Mouse (Mus musculus) liver, postnatal 0 days (tissue): Measurements from ENCODE around the gene Anapc16. TPM values are rescaled to one million over a fixed set of nuclear protein-coding genes. Genes with fewer than 3 reads are reported as not detected.
A peak's percentile ranks its signal among the peaks of the same experiment; 100 is the strongest.

Experiments used
- ATAC-seq: fragments of 200-750 bp; cut with Nextera tagmentation; 2 replicates; pipeline ENCODE4 v1.8.0; 2017; ENCODE audit warnings: mild to moderate bottlenecking, moderate library complexity
- DNase-seq: peaks from one replicate; pipeline ENCODE4 v3.0.0-alpha.2; 2016
- H3K27ac ChIP-seq: fragments of 300-500 bp; sonication (generic); 2 replicates; pipeline ENCODE4 v1.5.1; 2014; ENCODE audit warnings: antibody characterized with exemption, moderate library complexity, mild to moderate bottlenecking, low read depth
- H3K27me3 ChIP-seq: fragments of 300-500 bp; sonication (generic); 2 replicates; pipeline ENCODE4 v1.6.1; 2014; ENCODE audit warnings: low read length, control low read depth, mixed read lengths; ENCODE audit not compliant: insufficient read depth
- H3K36me3 ChIP-seq: fragments of 300-500 bp; sonication (generic); replicated peaks from 2 replicates; pipeline ENCODE4 v1.6.1; 2014; ENCODE audit warnings: mild to moderate bottlenecking, control low read depth, low read length, moderate library complexity, mixed read lengths; ENCODE audit not compliant: insufficient read depth
- H3K4me1 ChIP-seq: fragments of 300-500 bp; sonication (generic); 2 replicates; pipeline ENCODE4 v1.6.1; 2014; ENCODE audit warnings: antibody characterized with exemption, mild to moderate bottlenecking, control low read depth; ENCODE audit not compliant: insufficient read depth
- H3K4me2 ChIP-seq: fragments of 300-500 bp; sonication (generic); 2 replicates; pipeline ENCODE4 v1.6.1; 2014; ENCODE audit warnings: low read depth, mild to moderate bottlenecking, low read length, moderate library complexity, mixed read lengths
- H3K4me3 ChIP-seq: fragments of 300-500 bp; sonication (generic); 2 replicates; pipeline ENCODE4 v1.5.1; 2014; ENCODE audit warnings: low read depth, low read length
- H3K9ac ChIP-seq: fragments of 300-500 bp; sonication (generic); replicated peaks from 2 replicates; pipeline ENCODE4 v1.6.1; 2014; ENCODE audit warnings: mild to moderate bottlenecking, moderate library complexity
- H3K9me3 ChIP-seq: fragments of 300-500 bp; sonication (generic); 2 replicates; pipeline ENCODE4 v1.6.1; 2016; ENCODE audit warnings: mild to moderate bottlenecking, control low read depth, low read length, mixed read lengths
- CTCF ChIP-seq: sonication (generic); IDR thresholded peaks from 2 replicates; pipeline ENCODE4 v1.5.1; 2016; ENCODE audit warnings: antibody characterized with exemption, low read depth
- EP300 ChIP-seq: IDR thresholded peaks from 2 replicates; pipeline ENCODE4 v1.6.1; 2016; ENCODE audit warnings: antibody characterized with exemption, low read depth, mild to moderate bottlenecking
- WGBS: fragments of 180-500 bp; shearing (Covaris S2); extraction: QIAGEN DNeasy Blood & Tissue Kit; methylation state at CpG from one replicate; pipeline ENCODE4 v1.1.7; 2014; ENCODE audit not compliant: insufficient replicate concordance; 5-methylcytosine and 5-hydroxymethylcytosine counted together
- polyA plus RNA-seq: library from polyadenylated mRNA; unstranded; fragments of >200 nt; fragmentation: Nextera tagmentation; extraction: Ambion mirVana; gene quantifications from 2 replicates; pipeline ENCODE4 v1.2.1, GENCODE M21; 2015

Anapc16 gene
- polyA plus RNA-seq, 1 experiment from 2014 or later: 37.7 TPM

DNA sequence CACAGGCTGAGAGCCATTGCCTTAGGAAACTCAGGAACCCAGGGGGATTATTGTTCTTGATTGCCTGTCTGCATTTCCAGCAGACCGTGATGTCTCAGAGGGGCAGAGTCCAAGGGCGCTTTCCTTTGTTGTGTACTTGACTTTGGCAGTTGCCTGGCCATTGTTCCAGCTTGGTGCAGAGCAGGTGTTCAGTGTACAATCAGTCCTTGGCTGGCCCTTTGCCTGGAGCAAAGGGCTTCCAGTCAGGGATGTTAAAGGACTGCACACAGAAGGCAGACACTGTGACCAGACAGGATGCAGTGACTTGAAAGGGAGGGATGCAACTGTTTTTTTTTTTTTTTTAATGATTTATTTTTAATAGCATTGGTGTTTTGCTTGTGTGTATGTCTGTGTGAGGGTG lies 30.4 kb downstream of the Anapc16 start:
- Histone ChIP-seq H3K4me1 (peaks cover 55% of the 10 kb centered on the region), H3K9ac (no peak overlapping the region), H3K4me3 (no peak overlapping the region), H3K36me3 (no peaks in the 10 kb centered on the region), H3K4me2 (no peak overlapping the region), H3K9me3 (no peaks in the 10 kb centered on the region), H3K27ac (peak overlapping the region; percentile 91), H3K27me3 (no peaks in the 10 kb centered on the region)
- ATAC-seq: no peak
- WGBS: 79% methylated on average over 2 of the region's 2 CpGs
- peak; percentile 57 for DNase-seq
- TF ChIP-seq CTCF (no peak), EP300 (peak; percentile 58; the same call in 1 of the 2 replicates)

DNA sequence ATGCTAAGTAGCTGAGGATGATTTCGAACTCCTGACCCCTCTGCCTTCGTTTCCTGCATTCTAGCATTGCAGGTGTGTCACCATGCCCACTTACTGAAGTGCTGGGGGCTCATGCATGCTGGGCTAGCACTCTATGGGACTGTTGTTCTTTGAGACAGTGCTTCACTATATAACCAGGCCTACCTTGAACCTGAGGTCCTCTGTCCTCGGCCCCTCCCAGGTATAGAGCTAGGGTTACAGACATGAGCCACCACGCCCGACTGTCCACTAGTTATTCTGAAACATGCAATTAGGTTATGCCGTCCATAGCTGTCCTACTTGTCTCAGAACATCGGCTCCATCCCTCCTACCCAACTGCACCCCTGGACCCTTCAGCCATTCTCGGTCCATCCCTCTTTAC lies 31.1 kb downstream of the Anapc16 start:
- WGBS: 87% methylated on average over 8 of the region's 8 CpGs
- Histone ChIP-seq H3K9ac (no peak overlapping the region), H3K4me2 (no peak overlapping the region), H3K4me3 (no peak overlapping the region), H3K27me3 (no peaks in the 10 kb centered on the region), H3K27ac (no peak overlapping the region), H3K9me3 (no peaks in the 10 kb centered on the region), H3K36me3 (no peaks in the 10 kb centered on the region), H3K4me1 (peaks cover 55% of the 10 kb centered on the region)
- DNase-seq: peak; percentile 10
- ATAC-seq: no peak
- TF ChIP-seq EP300 (no peak), CTCF (no peak)

GRCm38 (mm10) chr10:59970450-59971062 lies 32.4 kb downstream of the Anapc16 start:
- Histone ChIP-seq H3K9ac (peak overlapping the region; percentile 64), H3K4me1 (peaks cover 55% of the 10 kb centered on the region), H3K27me3 (no peaks in the 10 kb centered on the region), H3K4me2 (peak overlapping the region; percentile 59), H3K36me3 (no peaks in the 10 kb centered on the region), H3K9me3 (no peaks in the 10 kb centered on the region), H3K27ac (peak overlapping the region; percentile 89), H3K4me3 (peak overlapping the region; percentile 42)
- TF ChIP-seq CTCF (no peak), EP300 (no peak)
- peak; percentile 15 for DNase-seq
- ATAC-seq: no peak
- WGBS: 27% methylated on average over 6 of the region's 6 CpGs

GRCm38 (mm10) chr10:59969821-59970449 lies 33.0 kb downstream of the Anapc16 start:
- Histone ChIP-seq H3K9ac (peak overlapping the region; percentile 64), H3K9me3 (no peaks in the 10 kb centered on the region), H3K4me2 (peak overlapping the region; percentile 59), H3K4me1 (peaks cover 52% of the 10 kb centered on the region), H3K27ac (peak overlapping the region; percentile 89), H3K36me3 (no peaks in the 10 kb centered on the region), H3K4me3 (peak overlapping the region; percentile 42), H3K27me3 (no peaks in the 10 kb centered on the region)
- WGBS: 2% methylated on average over 25 of the region's 25 CpGs
- TF ChIP-seq CTCF (no peak), EP300 (peak; percentile 95)
- DNase-seq: peak; percentile 78
- peak; percentile 81 for ATAC-seq

DNA sequence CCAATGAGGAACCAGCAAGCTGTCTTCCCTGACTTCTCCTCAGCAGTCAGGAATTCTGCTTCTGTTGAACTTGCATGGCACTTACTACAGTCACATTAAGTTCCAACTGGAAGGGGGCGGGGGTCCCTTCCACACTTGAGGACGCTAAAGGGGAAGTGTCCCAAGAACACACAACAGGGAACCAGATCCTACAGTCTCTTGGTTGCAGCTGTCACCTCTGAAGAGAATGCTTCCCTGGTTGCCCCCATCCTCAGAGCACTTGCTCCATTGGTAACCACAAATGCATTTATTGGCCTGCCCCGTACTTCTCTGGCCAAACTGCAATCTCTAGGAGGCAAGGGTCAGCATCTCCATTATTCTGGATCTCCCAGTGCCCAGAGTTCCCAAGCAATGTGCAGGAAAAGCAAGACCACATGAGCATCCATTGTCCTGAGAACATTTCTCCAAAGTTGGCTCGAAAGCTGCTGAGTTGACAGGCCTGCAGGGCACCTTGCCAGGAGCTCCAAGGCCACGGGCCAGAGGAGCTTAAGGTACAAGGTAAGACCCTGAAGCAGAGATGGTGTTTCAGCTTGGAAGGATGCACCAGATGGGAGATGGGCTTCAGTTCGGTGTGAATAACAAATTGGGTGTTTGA lies 35.5 kb downstream of the Anapc16 start:
- DNase-seq: no peak
- WGBS: 59% methylated on average over 6 of the region's 6 CpGs

DNA sequence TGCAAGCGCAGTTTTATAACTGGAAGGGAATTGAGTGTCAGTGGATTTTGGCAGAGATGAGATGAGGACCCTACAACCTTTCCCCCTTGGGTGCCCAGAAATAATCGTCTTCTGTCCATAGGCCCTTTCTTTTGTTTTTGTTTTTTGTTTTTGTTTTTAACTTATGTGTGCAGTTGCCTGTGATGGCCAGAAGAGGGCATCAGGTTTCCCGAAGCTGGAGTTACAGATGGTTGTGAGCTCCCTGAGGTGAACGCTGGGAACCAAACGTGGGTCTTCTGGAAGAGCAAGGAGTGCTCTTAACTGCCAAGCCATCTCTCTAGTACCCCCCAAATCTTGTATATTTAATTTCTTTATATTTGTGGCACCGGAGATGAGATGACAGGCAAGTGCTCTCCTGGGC lies 36.2 kb downstream of the Anapc16 start:
- ATAC-seq (no peak), DNase-seq (no peak)
- peaks cover 34% of the 10 kb centered on the region for H3K4me1 ChIP-seq
- 86% methylated on average over 6 of the region's 6 CpGs for WGBS
- H3K4me2 ChIP-seq: no peak overlapping the region
- no peaks in the 10 kb centered on the region for H3K27me3 ChIP-seq
- no peak for TF ChIP-seq EP300
- TF ChIP-seq CTCF: peak; percentile 48
- H3K4me3 ChIP-seq: no peak overlapping the region
- no peaks in the 10 kb centered on the region for H3K36me3 ChIP-seq
- H3K9me3 ChIP-seq: no peaks in the 10 kb centered on the region
- no peak overlapping the region; the same call in 1 of the 2 replicates for H3K27ac ChIP-seq
- no peak overlapping the region for H3K9ac ChIP-seq

More for the DNA sequence above, 35.5 kb downstream of the Anapc16 start:
- peaks cover 38% of the 10 kb centered on the region for H3K4me1 ChIP-seq
- peak overlapping the region; percentile 46; the same call in 1 of the 2 replicates for H3K27ac ChIP-seq
- no peak overlapping the region for H3K4me2 ChIP-seq
- no peak overlapping the region for H3K4me3 ChIP-seq
- TF ChIP-seq EP300: no peak
- ATAC-seq: no peak
- no peaks in the 10 kb centered on the region for H3K27me3 ChIP-seq
- no peaks in the 10 kb centered on the region for H3K9me3 ChIP-seq
- H3K9ac ChIP-seq: no peak overlapping the region
- no peaks in the 10 kb centered on the region for H3K36me3 ChIP-seq
